Mouse (Mus musculus): ENCODE results near the gene Tmem255b. TPM values are rescaled to one million over a fixed set of nuclear protein-coding genes. Genes with fewer than 3 reads are reported as not detected.

Gene Tmem255b
- 0.32 and 1.0 TPM in 2 replicates for polyA plus RNA-seq (2015; fragmentation: Nextera tagmentation; extraction: Ambion mirVana)

DNA sequence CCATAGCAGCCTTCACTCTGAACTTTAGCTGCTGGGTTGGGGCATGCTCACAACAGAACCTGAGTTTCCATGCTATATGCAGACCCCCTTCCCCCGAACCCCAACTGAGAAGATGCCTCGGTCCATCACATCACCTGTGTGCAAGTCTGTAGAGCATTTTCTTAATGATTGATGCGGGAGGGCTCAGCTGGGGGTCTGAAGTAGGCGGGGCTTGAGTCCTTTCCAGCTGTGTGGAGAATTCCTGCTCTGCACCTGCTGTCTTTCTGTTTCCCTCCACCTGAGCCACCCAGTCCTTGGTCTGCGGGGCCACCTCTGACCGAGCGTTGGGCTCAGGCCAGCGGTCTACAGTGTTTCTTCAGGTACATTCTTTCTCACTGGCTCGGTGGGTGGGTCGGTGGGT lies at the start of gene Tmem255b:
Tmem255b (plus strand) TSS at position 301 of the 400 bp plus-strand sequence.
- H3K4me1 ChIP-seq (ENCODE audit: control insufficient read depth, insufficient read depth, low read length) = no peaks in the 10 kb centered on the region; the same call in 1 of the 2 replicates
- no peak for ATAC-seq
- peaks cover 21% of the 10 kb centered on the region for H3K27me3 ChIP-seq (ENCODE audit: control insufficient read depth, insufficient read depth, low read depth, low read length)
- peak within 1 kb of the TSS; percentile 28; the same call in 1 of the 2 replicates for H3K4me2 ChIP-seq (ENCODE audit: low read length)
- H3K27ac ChIP-seq (ENCODE audit: low read length) = no peak within 1 kb of the TSS
- no peaks in the 10 kb centered on the region for H3K9me3 ChIP-seq (replicated peaks; ENCODE audit: control insufficient read depth, low read length, poor library complexity, severe bottlenecking)
- no peaks in the 10 kb centered on the region for H3K36me3 ChIP-seq (ENCODE audit: control insufficient read depth, insufficient read depth, low read length)
- no peak within 1 kb of the TSS for H3K4me3 ChIP-seq (ENCODE audit: low read depth, low read length)
- 19% methylated on average over 10 of the region's 10 CpGs for WGBS
- H3K9ac ChIP-seq (ENCODE audit: low read depth, low read length) = no peak within 1 kb of the TSS

DNA sequence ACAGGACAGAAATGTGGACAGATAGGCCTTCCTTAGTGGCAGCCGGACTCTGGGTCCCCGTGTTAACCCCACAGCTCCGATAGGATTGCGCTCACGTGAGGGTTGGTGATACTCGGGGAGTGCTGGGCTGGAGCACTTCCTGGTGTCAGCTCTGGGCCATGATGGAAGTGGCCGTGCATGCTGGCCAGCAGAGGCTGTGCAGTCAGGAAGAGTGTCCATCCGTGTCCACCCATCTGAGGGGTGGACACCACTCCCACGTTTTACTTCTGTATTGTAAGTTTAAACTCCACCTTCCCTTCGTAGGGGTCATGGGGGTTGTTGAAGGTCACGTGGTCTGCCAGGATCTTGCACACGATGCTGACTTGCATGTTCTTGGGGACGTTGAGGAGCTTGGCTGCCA lies 48.6 kb upstream of the Tmem255b start:
- no peaks in the 10 kb centered on the region for H3K9me3 ChIP-seq (replicated peaks; ENCODE audit: control insufficient read depth, low read length, poor library complexity, severe bottlenecking)
- no peaks in the 10 kb centered on the region for H3K4me1 ChIP-seq (ENCODE audit: control insufficient read depth, insufficient read depth, low read length)
- no peak for ATAC-seq
- H3K27ac ChIP-seq (ENCODE audit: low read length) = no peak overlapping the region
- no peak overlapping the region for H3K4me2 ChIP-seq (ENCODE audit: low read length)
- H3K36me3 ChIP-seq (ENCODE audit: control insufficient read depth, insufficient read depth, low read length) = no peaks in the 10 kb centered on the region
- 79% methylated on average over 13 of the region's 13 CpGs for WGBS
- H3K27me3 ChIP-seq (ENCODE audit: control insufficient read depth, insufficient read depth, low read depth, low read length) = no peaks in the 10 kb centered on the region
- no peak overlapping the region for H3K4me3 ChIP-seq (ENCODE audit: low read depth, low read length)
- H3K9ac ChIP-seq (ENCODE audit: low read depth, low read length) = no peak overlapping the region

DNA sequence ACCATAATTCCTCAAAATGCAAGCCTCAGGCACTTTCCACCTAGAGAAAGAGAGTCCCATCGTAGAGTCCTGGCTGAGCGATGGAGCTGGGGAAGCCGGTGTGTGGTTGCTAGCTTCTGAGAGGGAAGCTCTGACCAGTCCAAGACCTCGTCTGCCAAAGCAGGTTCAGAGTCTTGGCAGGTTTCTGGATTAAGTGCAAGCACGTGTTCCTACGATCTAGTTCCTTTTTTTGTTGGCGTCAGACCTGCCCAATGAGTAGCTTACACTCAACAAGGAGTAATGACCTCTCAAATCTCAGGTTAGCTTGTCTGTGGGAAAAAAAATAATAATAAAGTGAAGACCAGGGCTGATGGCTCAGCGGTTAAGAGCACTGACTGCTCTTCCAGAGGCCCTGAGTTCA lies 47.3 kb upstream of the Tmem255b start:
- 84% methylated on average over 8 of the region's 8 CpGs for WGBS

DNA sequence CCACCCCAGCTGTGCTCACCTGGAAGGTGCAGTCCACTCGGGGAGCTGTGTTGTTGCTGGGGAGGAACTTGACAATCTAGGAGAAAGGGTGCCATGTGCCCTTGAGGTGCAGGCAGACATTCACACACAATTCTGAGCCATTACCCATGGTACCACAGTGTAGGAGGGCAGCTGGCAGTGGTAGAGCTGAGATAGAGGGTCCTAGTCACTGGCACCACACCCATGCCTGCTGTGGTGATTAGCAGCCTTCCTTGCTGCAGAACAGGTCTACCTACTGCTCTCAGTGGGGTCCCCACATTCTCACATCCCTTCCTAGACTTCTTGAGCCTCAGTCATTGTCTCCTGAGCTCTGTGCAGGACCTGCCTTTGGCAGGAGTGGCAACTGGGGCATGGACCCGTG lies 46.2 kb upstream of the Tmem255b start:
- ATAC-seq = no peak
- Histone ChIP-seq H3K9ac (ENCODE audit: low read depth, low read length) (no peak overlapping the region), H3K27me3 (ENCODE audit: control insufficient read depth, insufficient read depth, low read depth, low read length) (no peaks in the 10 kb centered on the region), H3K27ac (ENCODE audit: low read length) (no peak overlapping the region), H3K4me3 (ENCODE audit: low read depth, low read length) (no peak overlapping the region), H3K9me3 (replicated peaks; ENCODE audit: control insufficient read depth, low read length, poor library complexity, severe bottlenecking) (no peaks in the 10 kb centered on the region), H3K4me2 (ENCODE audit: low read length) (no peak overlapping the region), H3K36me3 (ENCODE audit: control insufficient read depth, insufficient read depth, low read length) (no peaks in the 10 kb centered on the region), H3K4me1 (ENCODE audit: control insufficient read depth, insufficient read depth, low read length) (no peaks in the 10 kb centered on the region)
- WGBS = 84% methylated on average over 2 of the region's 2 CpGs

More for the DNA sequence above, 47.3 kb upstream of the Tmem255b start:
- Histone ChIP-seq H3K4me1 (ENCODE audit: control insufficient read depth, insufficient read depth, low read length) (no peaks in the 10 kb centered on the region), H3K4me3 (ENCODE audit: low read depth, low read length) (no peak overlapping the region), H3K9ac (ENCODE audit: low read depth, low read length) (no peak overlapping the region), H3K9me3 (replicated peaks; ENCODE audit: control insufficient read depth, low read length, poor library complexity, severe bottlenecking) (no peaks in the 10 kb centered on the region), H3K36me3 (ENCODE audit: control insufficient read depth, insufficient read depth, low read length) (no peaks in the 10 kb centered on the region), H3K4me2 (ENCODE audit: low read length) (no peak overlapping the region), H3K27me3 (ENCODE audit: control insufficient read depth, insufficient read depth, low read depth, low read length) (no peaks in the 10 kb centered on the region), H3K27ac (ENCODE audit: low read length) (no peak overlapping the region)
- no peak for ATAC-seq

DNA sequence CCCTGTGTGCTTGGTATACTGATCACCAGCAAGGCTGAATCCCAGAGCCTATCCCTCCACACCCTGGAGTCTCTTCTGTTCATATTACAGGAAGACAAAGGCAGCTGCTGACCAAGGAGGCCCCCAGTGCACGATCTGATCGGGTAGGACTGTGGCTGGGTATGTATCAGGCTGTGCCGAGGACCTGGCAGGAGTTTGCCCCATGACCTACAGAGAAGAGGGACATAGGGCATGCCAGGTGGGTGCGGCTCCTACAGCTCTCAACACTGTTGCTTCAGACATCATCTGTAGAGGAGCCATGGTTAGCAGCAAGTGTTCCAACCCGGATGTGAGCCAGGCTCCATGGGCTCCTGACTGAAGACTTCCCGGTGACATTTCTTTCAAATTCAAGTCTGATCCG lies 41.1 kb upstream of the Tmem255b start:
- Histone ChIP-seq H3K4me3 (ENCODE audit: low read depth, low read length) (no peak overlapping the region), H3K27ac (ENCODE audit: low read length) (no peak overlapping the region), H3K27me3 (ENCODE audit: control insufficient read depth, insufficient read depth, low read depth, low read length) (no peaks in the 10 kb centered on the region), H3K4me1 (ENCODE audit: control insufficient read depth, insufficient read depth, low read length) (no peaks in the 10 kb centered on the region), H3K36me3 (ENCODE audit: control insufficient read depth, insufficient read depth, low read length) (no peaks in the 10 kb centered on the region), H3K9ac (ENCODE audit: low read depth, low read length) (no peak overlapping the region), H3K9me3 (replicated peaks; ENCODE audit: control insufficient read depth, low read length, poor library complexity, severe bottlenecking) (no peaks in the 10 kb centered on the region), H3K4me2 (ENCODE audit: low read length) (no peak overlapping the region)
- no peak for ATAC-seq
- 90% methylated on average over 7 of the region's 7 CpGs for WGBS

DNA sequence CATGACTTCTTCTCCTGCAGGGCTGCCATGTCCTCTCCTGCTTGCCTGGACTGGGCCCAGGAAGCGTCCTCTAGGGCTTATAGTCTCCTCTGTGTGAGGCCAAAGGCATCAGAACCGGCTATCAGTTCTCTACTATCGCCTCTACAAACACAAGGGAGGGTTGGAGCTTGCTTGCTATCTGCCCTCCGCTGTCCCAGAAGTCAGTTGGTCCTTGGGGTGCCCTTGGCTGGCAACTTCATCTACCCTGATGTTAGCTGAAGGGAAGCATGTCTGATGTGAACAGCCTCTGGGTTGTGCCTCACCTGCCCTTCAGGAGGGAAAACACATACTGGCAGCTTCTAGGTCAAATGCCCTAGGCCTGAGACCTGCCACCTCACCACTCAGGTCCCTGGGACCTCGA lies 38.3 kb upstream of the Tmem255b start, which contains the start of gene Atp4b:
Atp4b (minus strand) TSS at position 101 of the 400 bp plus-strand sequence.
- 85% methylated on average over 5 of the region's 5 CpGs for WGBS
- Histone ChIP-seq H3K9me3 (replicated peaks; ENCODE audit: control insufficient read depth, low read length, poor library complexity, severe bottlenecking) (no peaks in the 10 kb centered on the region), H3K4me1 (ENCODE audit: control insufficient read depth, insufficient read depth, low read length) (no peaks in the 10 kb centered on the region), H3K4me3 (ENCODE audit: low read depth, low read length) (no peak within 1 kb of the TSS), H3K27me3 (ENCODE audit: control insufficient read depth, insufficient read depth, low read depth, low read length) (no peaks in the 10 kb centered on the region), H3K9ac (ENCODE audit: low read depth, low read length) (no peak within 1 kb of the TSS), H3K4me2 (ENCODE audit: low read length) (no peak within 1 kb of the TSS), H3K36me3 (ENCODE audit: control insufficient read depth, insufficient read depth, low read length) (no peaks in the 10 kb centered on the region), H3K27ac (ENCODE audit: low read length) (no peak within 1 kb of the TSS)
- ATAC-seq = no peak

DNA sequence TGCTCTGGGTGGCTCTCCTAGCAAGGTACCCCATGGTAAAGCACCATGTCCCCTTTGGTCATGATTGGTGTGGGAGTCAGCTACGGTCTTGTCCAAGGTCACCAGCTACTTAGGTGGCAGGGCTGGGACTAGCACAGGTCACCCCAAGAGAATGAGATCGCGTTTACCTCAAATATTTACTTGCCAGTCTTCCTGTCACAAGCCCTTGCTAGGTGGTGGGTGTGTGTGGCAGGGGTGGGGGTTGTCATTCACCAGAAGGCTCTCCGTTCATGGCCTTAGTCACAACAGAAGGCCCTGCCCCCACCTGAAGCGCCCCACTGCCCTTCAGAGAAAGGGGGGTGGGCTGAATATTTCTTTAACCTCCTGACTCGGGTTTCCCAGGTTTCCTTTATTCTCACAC lies 31.5 kb upstream of the Tmem255b start:
- Histone ChIP-seq H3K4me2 (ENCODE audit: low read length) (no peak overlapping the region), H3K9me3 (replicated peaks; ENCODE audit: control insufficient read depth, low read length, poor library complexity, severe bottlenecking) (no peaks in the 10 kb centered on the region), H3K27ac (ENCODE audit: low read length) (no peak overlapping the region), H3K4me3 (ENCODE audit: low read depth, low read length) (no peak overlapping the region), H3K9ac (ENCODE audit: low read depth, low read length) (no peak overlapping the region), H3K27me3 (ENCODE audit: control insufficient read depth, insufficient read depth, low read depth, low read length) (no peaks in the 10 kb centered on the region), H3K36me3 (ENCODE audit: control insufficient read depth, insufficient read depth, low read length) (no peaks in the 10 kb centered on the region), H3K4me1 (ENCODE audit: control insufficient read depth, insufficient read depth, low read length) (no peaks in the 10 kb centered on the region)
- 85% methylated on average over 6 of the region's 6 CpGs for WGBS
- ATAC-seq = no peak

DNA sequence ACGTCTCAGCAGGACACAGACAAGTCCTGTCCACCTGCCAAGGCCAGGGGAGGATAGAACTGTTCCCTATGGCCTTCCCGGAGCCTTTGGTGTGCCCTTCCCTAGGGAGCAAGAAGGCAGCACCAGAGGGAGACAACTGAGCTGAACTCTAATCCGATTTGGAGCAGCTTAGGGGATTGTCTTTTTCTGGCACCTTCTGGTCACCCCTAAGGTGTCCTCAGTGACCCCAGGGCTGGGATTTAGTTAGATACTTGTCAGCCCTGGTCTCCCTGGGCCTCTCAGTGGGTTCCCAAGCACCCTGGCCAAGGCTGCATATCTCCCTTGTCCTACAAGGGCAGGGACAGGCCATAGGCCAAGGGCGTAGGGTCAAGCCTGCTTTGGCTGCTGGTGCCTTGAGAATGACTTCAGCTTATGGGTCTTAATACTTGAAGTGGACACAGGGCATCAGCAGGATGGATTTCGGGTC lies 30.3 kb upstream of the Tmem255b start, which contains the start of gene Grk1:
Grk1 (plus strand) TSS at position 416 of the 466 bp plus-strand sequence.
- ATAC-seq = no peak

DNA sequence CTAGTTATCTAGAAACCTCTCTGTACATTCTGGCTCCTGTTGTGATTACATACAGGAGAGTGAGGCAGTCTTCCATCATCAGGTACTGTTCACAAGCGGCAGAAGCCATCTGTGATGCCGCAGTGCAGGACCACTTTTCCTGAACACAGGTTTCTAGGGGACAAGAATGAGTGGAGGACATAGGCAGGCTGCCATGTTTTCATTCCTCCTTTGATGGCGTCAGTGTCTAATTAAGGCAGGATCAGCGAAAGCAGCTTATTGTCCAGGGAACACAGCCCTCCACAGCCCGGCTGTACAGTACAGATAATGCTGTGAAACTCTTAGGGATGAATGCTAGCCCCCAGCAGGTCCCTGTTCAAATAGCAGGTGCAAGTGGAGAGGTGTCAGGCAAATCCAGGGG lies 29.0 kb upstream of the Tmem255b start:
- ATAC-seq = no peak
- H3K4me2 ChIP-seq (ENCODE audit: low read length) = no peak overlapping the region
- no peaks in the 10 kb centered on the region for H3K27me3 ChIP-seq (ENCODE audit: control insufficient read depth, insufficient read depth, low read depth, low read length)
- no peak overlapping the region for H3K9ac ChIP-seq (ENCODE audit: low read depth, low read length)
- no peaks in the 10 kb centered on the region for H3K4me1 ChIP-seq (ENCODE audit: control insufficient read depth, insufficient read depth, low read length)
- no peaks in the 10 kb centered on the region for H3K36me3 ChIP-seq (ENCODE audit: control insufficient read depth, insufficient read depth, low read length)
- H3K4me3 ChIP-seq (ENCODE audit: low read depth, low read length) = no peak overlapping the region
- H3K27ac ChIP-seq (ENCODE audit: low read length) = no peak overlapping the region
- no peaks in the 10 kb centered on the region for H3K9me3 ChIP-seq (replicated peaks; ENCODE audit: control insufficient read depth, low read length, poor library complexity, severe bottlenecking)
- 48% methylated on average over 5 of the region's 5 CpGs for WGBS

More for the DNA sequence above, 30.3 kb upstream of the Tmem255b start, which contains the start of gene Grk1:
- Histone ChIP-seq H3K27me3 (ENCODE audit: control insufficient read depth, insufficient read depth, low read depth, low read length) (no peaks in the 10 kb centered on the region), H3K4me2 (ENCODE audit: low read length) (no peak within 1 kb of the TSS), H3K9ac (ENCODE audit: low read depth, low read length) (no peak within 1 kb of the TSS), H3K4me1 (ENCODE audit: control insufficient read depth, insufficient read depth, low read length) (no peaks in the 10 kb centered on the region), H3K9me3 (replicated peaks; ENCODE audit: control insufficient read depth, low read length, poor library complexity, severe bottlenecking) (no peaks in the 10 kb centered on the region), H3K4me3 (ENCODE audit: low read depth, low read length) (no peak within 1 kb of the TSS), H3K27ac (ENCODE audit: low read length) (no peak within 1 kb of the TSS), H3K36me3 (ENCODE audit: control insufficient read depth, insufficient read depth, low read length) (no peaks in the 10 kb centered on the region)
- WGBS = 81% methylated on average over 5 of the region's 5 CpGs
